Mouse (Mus musculus) ES-E14 (cell line): Measurements from ENCODE around the gene Ptprs.

ENCODE experiments used
- CHD2 ChIP-seq: IDR thresholded peaks from 2 replicates; pipeline ENCODE4 v1.6.1; 2014; ENCODE audit warnings: mild to moderate bottlenecking, low read depth, low read length, inconsistent platforms
- MAFK ChIP-seq: IDR thresholded peaks from 2 replicates; pipeline ENCODE4 v1.6.1; 2014; ENCODE audit warnings: mild to moderate bottlenecking, low read depth, low read length, inconsistent platforms; ENCODE audit not compliant: insufficient read depth
- ZC3H11A ChIP-seq: IDR thresholded peaks from 2 replicates; pipeline ENCODE4 v1.6.1; 2012; ENCODE audit warnings: low read depth, mild to moderate bottlenecking, inconsistent platforms, low read length, borderline replicate concordance
- ZNF384 ChIP-seq: IDR thresholded peaks from 2 replicates; pipeline ENCODE4 v1.6.1; 2012; ENCODE audit warnings: low read depth, low read length, inconsistent platforms

GRCm38 (mm10) chr17:56460876-56461275 is 15.4 kb downstream of the Ptprs start:
- no peak for TF ChIP-seq MAFK
- no peak for TF ChIP-seq ZNF384
- TF ChIP-seq ZC3H11A, result no peak
- no peak for TF ChIP-seq CHD2
